Mouse (Mus musculus) effector memory CD4-positive, alpha-beta T cell, adult 7 months (primary cell): ENCODE results near the gene Rnf130. TPM values are rescaled to one million over a fixed set of nuclear protein-coding genes. Genes with fewer than 3 reads are reported as not detected.

ENCODE experiments used
- polyA plus RNA-seq: library from polyadenylated mRNA; unstranded; fragments of 100-300 nt; shearing (Covaris generic); gene quantifications from one replicate; pipeline ENCODE4 v1.2.1, GENCODE M21; 2017

Rnf130 gene
- 10.3 TPM for polyA plus RNA-seq

DNA sequence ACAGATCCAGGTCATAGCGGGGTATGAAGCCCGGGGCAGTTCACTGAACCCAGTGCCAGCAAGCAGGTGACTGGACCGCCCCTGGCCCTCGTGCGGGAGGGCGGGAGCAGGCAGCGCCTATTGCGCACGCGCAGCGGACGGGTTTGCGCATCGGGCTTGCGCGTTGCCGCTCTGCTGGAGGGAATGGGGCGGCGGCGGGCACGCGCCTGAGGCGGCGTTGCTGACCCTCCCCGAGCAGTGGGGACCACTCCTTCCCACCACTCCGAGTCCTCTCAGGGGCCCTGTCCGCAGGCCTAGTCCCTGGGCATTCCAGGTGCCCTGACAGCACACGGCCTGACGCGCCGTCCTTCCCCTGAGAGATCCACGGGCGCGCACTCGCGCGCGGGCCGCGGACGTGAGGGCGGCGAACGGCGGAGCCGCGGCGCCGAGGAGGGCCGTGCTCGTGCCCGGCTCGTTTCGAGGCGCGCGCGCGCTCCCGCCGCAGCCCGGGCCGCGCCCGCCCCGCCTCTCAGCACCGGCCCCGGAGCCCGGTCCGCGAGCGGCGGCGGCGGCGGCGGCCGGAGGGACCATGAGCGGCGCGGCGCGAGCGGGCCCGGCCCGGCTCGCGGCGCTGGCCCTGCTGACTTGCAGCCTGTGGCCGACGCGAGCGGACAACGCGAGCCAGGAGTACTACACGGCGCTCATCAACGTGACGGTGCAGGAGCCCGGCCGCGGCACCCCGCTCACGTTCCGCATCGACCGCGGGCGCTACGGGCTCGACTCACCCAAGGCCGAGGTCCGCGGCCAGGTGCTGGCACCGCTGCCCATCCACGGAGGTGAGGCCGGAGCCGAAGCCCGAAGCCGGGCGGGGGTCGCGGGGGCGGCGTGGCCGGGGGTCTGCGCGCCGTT lies at the start of gene Rnf130:
Gene Rnf130, plus strand, starts transcription at position 514 of the 888 bp plus-strand sequence.

DNA sequence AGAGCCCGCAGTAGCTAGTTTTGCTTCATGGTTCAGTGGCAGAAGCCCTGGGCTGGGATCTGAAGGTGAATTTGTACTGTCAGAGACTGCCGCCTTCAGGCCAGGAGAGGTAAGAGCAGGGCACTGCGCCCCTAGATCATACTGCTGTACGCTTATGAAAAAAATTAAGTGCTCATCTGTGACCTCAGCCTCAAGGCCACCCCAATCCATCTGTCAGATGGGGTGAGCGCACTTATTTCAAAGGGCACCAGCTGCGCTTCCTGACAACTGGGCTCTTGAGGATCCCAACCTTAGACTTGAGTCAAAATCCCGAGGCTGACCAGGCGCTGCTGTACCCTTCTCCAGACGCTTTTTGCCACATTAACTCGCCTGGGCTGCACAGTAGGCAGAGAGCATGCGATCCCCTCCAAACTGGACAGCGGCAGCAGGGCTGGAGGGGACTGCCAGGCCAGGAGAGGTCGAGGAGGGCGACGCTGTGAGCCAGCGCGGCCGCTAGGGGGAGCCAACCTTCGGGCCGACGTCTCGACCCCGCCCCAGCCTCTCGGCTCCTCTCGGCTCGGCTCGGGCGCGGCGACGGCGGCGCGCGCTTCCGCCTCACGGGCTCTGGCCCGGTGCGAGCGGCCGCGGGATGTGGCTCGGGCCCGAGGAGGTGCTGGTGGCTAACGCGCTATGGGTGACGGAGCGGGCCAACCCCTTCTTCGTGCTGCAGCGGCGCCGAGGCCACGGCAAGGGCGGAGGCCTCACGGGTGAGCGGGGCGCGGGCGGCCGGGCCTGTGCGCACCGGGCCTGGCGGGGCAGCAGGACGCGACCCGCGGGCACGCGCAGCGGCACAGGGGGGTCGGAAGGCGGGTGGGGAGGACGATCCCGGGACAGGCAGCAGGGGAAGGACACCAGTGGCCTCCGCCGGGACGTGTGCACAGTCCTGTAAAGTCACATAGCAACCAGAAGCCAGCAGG lies 105.9 kb downstream of the Rnf130 start, which contains the start of gene Tbc1d9b:
Gene Tbc1d9b, plus strand, starts transcription at position 586 of the 956 bp plus-strand sequence.

Other genes with a start within 250 kb of the Rnf130 start
- gene Gfpt2, start 231.2 kb upstream of the Rnf130 start, polyA plus RNA-seq, result not detected
- gene Mapk9, start 178.6 kb upstream of the Rnf130 start, polyA plus RNA-seq, result 37.6 TPM
- not detected for gene Rasgef1c, start 123.5 kb upstream of the Rnf130 start, polyA plus RNA-seq
- 51.4 TPM for gene Tbc1d9b, start 106.0 kb downstream of the Rnf130 start, polyA plus RNA-seq
- 1.2 TPM for gene Mrnip, start 149.1 kb downstream of the Rnf130 start, polyA plus RNA-seq
- gene Sqstm1, start 185.5 kb downstream of the Rnf130 start, polyA plus RNA-seq, result 1,186 TPM
- 10.3 TPM for gene Mgat4b, start 185.5 kb downstream of the Rnf130 start, polyA plus RNA-seq
- gene Ltc4s, start 213.3 kb downstream of the Rnf130 start, polyA plus RNA-seq, result 0.63 TPM